Mouse (Mus musculus): ENCODE data around the gene Map3k20. TPM values are rescaled to one million over a fixed set of nuclear protein-coding genes. Genes with fewer than 3 reads are reported as not detected.

Gene Map3k20
- polyA plus RNA-seq, 1 experiment from 2014 or later, result 9.5 TPM

GRCm38 (mm10) chr2:72416095-72417080 lies 131.0 kb downstream of the Map3k20 start:
- Histone ChIP-seq H3K36me3 (ENCODE audit: control insufficient read depth, insufficient read depth, low read length) (no peaks in the 10 kb centered on the region), H3K4me1 (replicated peaks; ENCODE audit: control insufficient read depth, insufficient read depth, low read length) (no peaks in the 10 kb centered on the region)
- WGBS, result 80% methylated on average over 14 of the region's 14 CpGs

DNA sequence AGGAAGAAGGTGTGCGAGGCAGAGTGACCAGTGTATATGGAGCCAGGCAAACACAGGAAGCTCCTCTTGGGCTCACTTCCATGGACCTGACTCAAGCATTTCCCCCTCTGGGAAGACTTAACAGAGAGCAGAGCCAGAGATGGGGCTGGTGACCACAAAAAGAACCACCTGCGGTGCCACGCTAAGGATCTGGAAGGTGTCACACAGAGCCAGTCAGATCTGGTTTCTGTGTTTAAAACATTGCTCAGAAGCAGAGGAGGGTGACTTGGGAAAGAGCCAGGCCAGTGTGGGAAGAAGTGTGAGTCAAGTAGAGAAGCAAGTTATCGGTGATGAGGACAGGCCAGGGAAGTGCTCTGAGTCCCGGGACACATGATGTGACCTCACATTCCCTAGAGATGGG lies 135.1 kb downstream of the Map3k20 start:
- no peak overlapping the region for H3K4me2 ChIP-seq (ENCODE audit: low read depth, low read length, severe bottlenecking)
- peaks cover 26% of the 10 kb centered on the region for H3K27me3 ChIP-seq (ENCODE audit: control insufficient read depth, insufficient read depth, low read length)
- no peak overlapping the region for H3K9ac ChIP-seq (ENCODE audit: low read length)
- no peaks in the 10 kb centered on the region for H3K9me3 ChIP-seq (ENCODE audit: control insufficient read depth, low read length)
- no peak overlapping the region for H3K27ac ChIP-seq (ENCODE audit: low read depth, low read length)
- no peaks in the 10 kb centered on the region for H3K36me3 ChIP-seq (ENCODE audit: control insufficient read depth, insufficient read depth, low read length)
- no peak for DNase-seq (ENCODE audit: low spot score)
- no peak for ATAC-seq (replicated peaks; ENCODE audit: low FRiP score)
- WGBS, result 90% methylated on average over 5 of the region's 5 CpGs
- no peak overlapping the region for H3K4me3 ChIP-seq (ENCODE audit: low read depth, low read length)
- no peaks in the 10 kb centered on the region for H3K4me1 ChIP-seq (replicated peaks; ENCODE audit: control insufficient read depth, insufficient read depth, low read length)

More at GRCm38 (mm10) chr2:72416095-72417080, 131.0 kb downstream of the Map3k20 start:
- no peak overlapping the region for H3K4me3 ChIP-seq (ENCODE audit: low read depth, low read length)
- no peak overlapping the region for H3K4me2 ChIP-seq (ENCODE audit: low read depth, low read length, severe bottlenecking)
- H3K9me3 ChIP-seq (ENCODE audit: control insufficient read depth, low read length), result no peaks in the 10 kb centered on the region
- no peak overlapping the region for H3K27ac ChIP-seq (ENCODE audit: low read depth, low read length)
- peaks cover 3% of the 10 kb centered on the region; the same call in 1 of the 2 replicates for H3K27me3 ChIP-seq (ENCODE audit: control insufficient read depth, insufficient read depth, low read length)
- no peak for DNase-seq (ENCODE audit: low spot score)
- no peak overlapping the region for H3K9ac ChIP-seq (ENCODE audit: low read length)
- no peak for ATAC-seq (replicated peaks; ENCODE audit: low FRiP score)

DNA sequence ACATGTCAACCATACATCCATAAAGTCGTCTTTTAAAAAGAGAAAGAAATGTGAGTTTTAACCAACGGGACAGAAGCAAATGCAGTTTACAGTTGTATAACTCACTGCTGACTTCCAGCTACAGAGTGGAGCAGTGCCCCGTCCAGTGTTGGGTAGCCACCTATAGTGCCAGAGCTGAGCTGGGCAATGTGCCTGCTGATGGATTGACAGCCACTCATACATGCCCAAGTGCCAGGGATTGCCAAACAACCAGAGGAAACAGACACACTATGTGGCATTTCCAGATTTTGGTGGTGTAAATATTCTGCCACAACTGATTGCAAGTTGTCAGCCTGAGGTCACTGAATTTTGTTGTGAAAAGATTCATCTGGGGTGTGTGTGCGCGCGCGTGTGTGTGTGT lies 139.2 kb downstream of the Map3k20 start:
- DNase-seq (ENCODE audit: low spot score) (no peak), ATAC-seq (replicated peaks; ENCODE audit: low FRiP score) (no peak)
- no peak overlapping the region for H3K4me2 ChIP-seq (ENCODE audit: low read depth, low read length, severe bottlenecking)
- H3K27ac ChIP-seq (ENCODE audit: low read depth, low read length), result no peak overlapping the region
- no peaks in the 10 kb centered on the region for H3K9me3 ChIP-seq (ENCODE audit: control insufficient read depth, low read length)
- H3K27me3 ChIP-seq (ENCODE audit: control insufficient read depth, insufficient read depth, low read length), result peaks cover 46% of the 10 kb centered on the region
- no peak overlapping the region for H3K9ac ChIP-seq (ENCODE audit: low read length)
- H3K4me3 ChIP-seq (ENCODE audit: low read depth, low read length), result no peak overlapping the region
- H3K4me1 ChIP-seq (replicated peaks; ENCODE audit: control insufficient read depth, insufficient read depth, low read length), result no peaks in the 10 kb centered on the region; the same call in 1 of the 2 replicates
- WGBS, result 92% methylated on average over 7 of the region's 7 CpGs
- H3K36me3 ChIP-seq (ENCODE audit: control insufficient read depth, insufficient read depth, low read length), result no peaks in the 10 kb centered on the region

- Histone ChIP-seq H3K4me1 (replicated peaks; ENCODE audit: control insufficient read depth, insufficient read depth, low read length) (no peaks in the 10 kb centered on the region; the same call in 1 of the 2 replicates), H3K36me3 (ENCODE audit: control insufficient read depth, insufficient read depth, low read length) (no peaks in the 10 kb centered on the region), H3K4me2 (ENCODE audit: low read depth, low read length, severe bottlenecking) (no peak overlapping the region), H3K9me3 (ENCODE audit: control insufficient read depth, low read length) (no peaks in the 10 kb centered on the region), H3K27me3 (ENCODE audit: control insufficient read depth, insufficient read depth, low read length) (peaks cover 44% of the 10 kb centered on the region), H3K27ac (ENCODE audit: low read depth, low read length) (peak overlapping the region; percentile 0; the same call in 1 of the 2 replicates), H3K4me3 (ENCODE audit: low read depth, low read length) (no peak overlapping the region), H3K9ac (ENCODE audit: low read length) (no peak overlapping the region)
- peak; percentile 66 for DNase-seq (ENCODE audit: low spot score)
- ATAC-seq (replicated peaks; ENCODE audit: low FRiP score), result peak; percentile 93
- WGBS, result 11% methylated on average over 8 of the region's 8 CpGs
Observed at GRCm38 (mm10) chr2:72426776-72427175, 141.3 kb downstream of the Map3k20 start.

DNA sequence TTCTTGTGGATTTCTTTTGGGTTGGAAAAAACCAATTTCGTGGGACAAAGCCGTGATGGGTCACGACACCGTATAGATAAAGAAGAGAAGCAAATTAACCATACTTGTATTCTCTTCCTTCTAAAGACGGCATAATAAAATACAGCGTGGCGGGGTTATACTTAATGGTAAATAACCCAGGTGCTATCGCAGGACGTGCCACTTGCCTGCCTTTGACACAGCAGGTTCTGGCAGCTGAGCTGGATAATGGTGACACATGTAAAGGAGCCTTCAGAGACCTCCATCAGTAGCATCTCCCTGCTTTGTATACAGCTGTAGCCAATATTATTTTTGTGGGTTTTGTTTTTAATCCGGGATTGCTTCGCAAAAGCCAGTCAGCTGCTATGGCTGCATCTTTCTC lies 141.9 kb downstream of the Map3k20 start:
- Histone ChIP-seq H3K9ac (ENCODE audit: low read length) (no peak overlapping the region), H3K4me2 (ENCODE audit: low read depth, low read length, severe bottlenecking) (no peak overlapping the region), H3K27me3 (ENCODE audit: control insufficient read depth, insufficient read depth, low read length) (peaks cover 44% of the 10 kb centered on the region), H3K4me1 (replicated peaks; ENCODE audit: control insufficient read depth, insufficient read depth, low read length) (no peaks in the 10 kb centered on the region; the same call in 1 of the 2 replicates), H3K36me3 (ENCODE audit: control insufficient read depth, insufficient read depth, low read length) (no peaks in the 10 kb centered on the region), H3K4me3 (ENCODE audit: low read depth, low read length) (no peak overlapping the region), H3K27ac (ENCODE audit: low read depth, low read length) (peak overlapping the region; percentile 15), H3K9me3 (ENCODE audit: control insufficient read depth, low read length) (no peaks in the 10 kb centered on the region)
- ATAC-seq (replicated peaks; ENCODE audit: low FRiP score) (peak; percentile 51; the same call in 1 of the 2 replicates), DNase-seq (ENCODE audit: low spot score) (no peak)
- 53% methylated on average over 11 of the region's 11 CpGs for WGBS

GRCm38 (mm10) chr2:72438941-72439533 lies 153.6 kb downstream of the Map3k20 start:
- no peak overlapping the region for H3K4me3 ChIP-seq (ENCODE audit: low read depth, low read length)
- DNase-seq (ENCODE audit: low spot score), result no peak
- no peak overlapping the region for H3K27ac ChIP-seq (ENCODE audit: low read depth, low read length)
- H3K27me3 ChIP-seq (ENCODE audit: control insufficient read depth, insufficient read depth, low read length), result no peaks in the 10 kb centered on the region
- H3K9ac ChIP-seq (ENCODE audit: low read length), result no peak overlapping the region
- ATAC-seq (replicated peaks; ENCODE audit: low FRiP score), result no peak
- H3K4me1 ChIP-seq (replicated peaks; ENCODE audit: control insufficient read depth, insufficient read depth, low read length), result no peaks in the 10 kb centered on the region
- H3K9me3 ChIP-seq (ENCODE audit: control insufficient read depth, low read length), result no peaks in the 10 kb centered on the region
- WGBS, result 89% methylated on average over 8 of the region's 8 CpGs
- no peak overlapping the region for H3K4me2 ChIP-seq (ENCODE audit: low read depth, low read length, severe bottlenecking)
- H3K36me3 ChIP-seq (ENCODE audit: control insufficient read depth, insufficient read depth, low read length), result no peaks in the 10 kb centered on the region

DNA sequence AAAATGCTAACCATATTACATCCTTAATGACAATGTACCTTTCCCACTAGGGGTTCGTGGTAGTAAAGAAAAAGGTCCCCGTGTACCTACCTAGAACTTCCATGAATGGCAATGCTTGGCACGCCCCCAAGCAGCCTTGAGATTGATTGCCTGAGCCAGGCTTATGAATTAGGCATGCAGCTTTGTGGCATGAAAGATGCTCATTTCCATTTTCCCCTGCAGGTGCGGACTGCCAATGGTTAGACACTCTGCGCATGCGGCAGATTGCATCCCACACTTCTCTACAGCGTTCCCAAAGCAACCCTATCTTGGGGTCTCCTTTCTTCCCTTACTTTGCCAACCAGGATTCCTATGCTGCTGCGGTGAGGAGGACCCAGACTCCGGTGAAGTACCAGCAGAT lies 155.6 kb downstream of the Map3k20 start:
- H3K27ac ChIP-seq (ENCODE audit: low read depth, low read length), result no peak overlapping the region
- H3K9me3 ChIP-seq (ENCODE audit: control insufficient read depth, low read length), result no peaks in the 10 kb centered on the region
- ATAC-seq (replicated peaks; ENCODE audit: low FRiP score) (no peak), DNase-seq (ENCODE audit: low spot score) (no peak)
- 92% methylated on average over 9 of the region's 9 CpGs for WGBS
- no peaks in the 10 kb centered on the region for H3K4me1 ChIP-seq (replicated peaks; ENCODE audit: control insufficient read depth, insufficient read depth, low read length)
- no peak overlapping the region for H3K4me2 ChIP-seq (ENCODE audit: low read depth, low read length, severe bottlenecking)
- H3K27me3 ChIP-seq (ENCODE audit: control insufficient read depth, insufficient read depth, low read length), result no peaks in the 10 kb centered on the region
- no peak overlapping the region for H3K4me3 ChIP-seq (ENCODE audit: low read depth, low read length)
- no peaks in the 10 kb centered on the region for H3K36me3 ChIP-seq (ENCODE audit: control insufficient read depth, insufficient read depth, low read length)
- no peak overlapping the region for H3K9ac ChIP-seq (ENCODE audit: low read length)

DNA sequence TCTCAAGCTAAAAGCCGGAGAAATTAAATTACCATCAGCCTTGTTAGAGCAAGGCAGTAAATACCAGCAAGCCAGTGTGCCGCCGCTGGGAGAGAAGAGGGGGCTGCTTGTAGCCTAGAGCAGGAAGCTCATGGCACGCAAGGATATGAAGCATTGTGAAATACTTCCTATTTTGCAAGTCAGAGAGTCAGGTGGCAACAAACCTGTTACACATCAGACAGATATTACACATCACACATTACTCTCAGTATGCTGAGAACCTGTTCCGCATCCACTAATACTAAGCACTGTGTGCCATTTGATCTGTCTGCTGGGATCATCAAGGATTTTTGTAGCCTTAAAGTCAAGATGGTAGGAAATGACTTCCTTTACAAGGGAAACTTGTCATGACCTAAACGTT lies 157.4 kb downstream of the Map3k20 start:
- ATAC-seq (replicated peaks; ENCODE audit: low FRiP score) (no peak), DNase-seq (ENCODE audit: low spot score) (no peak)
- no peak overlapping the region for H3K9ac ChIP-seq (ENCODE audit: low read length)
- H3K27me3 ChIP-seq (ENCODE audit: control insufficient read depth, insufficient read depth, low read length), result no peaks in the 10 kb centered on the region
- H3K4me1 ChIP-seq (replicated peaks; ENCODE audit: control insufficient read depth, insufficient read depth, low read length), result 0 out of 2 replicates have a peak, but pooled peaks cover 1% of the 10 kb centered on the region
- no peak overlapping the region for H3K4me2 ChIP-seq (ENCODE audit: low read depth, low read length, severe bottlenecking)
- H3K36me3 ChIP-seq (ENCODE audit: control insufficient read depth, insufficient read depth, low read length), result no peaks in the 10 kb centered on the region
- H3K4me3 ChIP-seq (ENCODE audit: low read depth, low read length), result no peak overlapping the region
- H3K9me3 ChIP-seq (ENCODE audit: control insufficient read depth, low read length), result no peaks in the 10 kb centered on the region
- H3K27ac ChIP-seq (ENCODE audit: low read depth, low read length), result no peak overlapping the region
- WGBS, result 92% methylated on average over 6 of the region's 6 CpGs

Data from forebrain, embryonic 11.5 days (tissue).